Mouse (Mus musculus): ENCODE data around the gene Vmn1r178.
"Not testable (repeated sequence)": the region's sequence is repeated elsewhere in the genome, so short reads cannot be mapped to it uniquely, and the experiment has no call there.

Gene Vmn1r178

DNA sequence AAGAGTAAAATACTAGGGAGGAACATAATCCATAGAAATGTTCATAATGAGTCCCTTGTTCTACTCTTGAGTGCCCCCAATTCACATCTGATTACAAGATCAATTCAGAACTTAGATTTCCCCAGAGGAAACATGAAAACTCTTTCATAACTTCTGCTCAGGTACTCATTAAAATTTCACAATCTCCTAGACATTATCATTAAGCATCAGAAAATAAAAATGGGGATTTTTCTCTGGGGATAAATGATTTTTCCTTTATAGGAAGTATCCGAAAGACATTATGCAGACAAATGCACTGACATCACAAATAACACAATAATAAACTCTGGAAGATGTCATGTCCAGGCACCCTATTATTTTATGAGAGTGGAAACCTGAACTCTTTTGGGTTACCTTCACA, at the start of gene Vmn1r178:
Gene Vmn1r178 (plus strand): TSS at position 301 of the 400 bp plus-strand sequence.
- DNase-seq = no peak

- DNase-seq = not testable (repeated sequence)
Measured at GRCm38 (mm10) chr7:23866349-23866748, 25.5 kb upstream of the Vmn1r178 start, which contains the start of gene Vmn1r177. TSS of gene Vmn1r177 (minus strand) at chr7:23866449.

- DNase-seq = not testable (repeated sequence)
Measured at GRCm38 (mm10) chr7:23876918-23877317, 14.9 kb upstream of the Vmn1r178 start.

- DNase-seq = no peak
Measured at GRCm38 (mm10) chr7:23926678-23927077, 34.9 kb downstream of the Vmn1r178 start, which contains the start of gene Vmn1r179. TSS of gene Vmn1r179 (plus strand) at chr7:23926978.
